ENCODE assay signal across 10 mouse cellular contexts in genomic region chr11:32011867-32012603, GRCm38 (mm10). TPM values are rescaled to one million over a fixed set of nuclear protein-coding genes. Genes with fewer than 3 reads are reported as not detected.
DNase-seq lines count a peak whose midpoint lies in the region; ATAC-seq and TF ChIP-seq lines count a peak whose summit lies in the region.
"Had no signal": no experiment of that assay in that cellular context is flagged by ENCODE, and none has a peak within 500 bp of the region (broad histone marks: within the 10 kb centered on the region; RNA-seq: fewer than 3 reads in every experiment).

No protein-coding gene starts in this region.

- no peak overlapping the region for H3K9ac ChIP-seq in lung, embryonic 15.5 days
- no peak overlapping the region for H3K9ac ChIP-seq in lung, postnatal 0 days (replicated peaks; ENCODE audit: low read depth)
- H3K9ac ChIP-seq in heart, embryonic 12.5 days, result no peak overlapping the region

- no peaks in the 10 kb centered on the region for H3K27me3 ChIP-seq in lung, embryonic 15.5 days
- H3K27me3 ChIP-seq in lung, postnatal 0 days (replicated peaks; ENCODE audit: insufficient read depth, low read length), result no peaks in the 10 kb centered on the region
- H3K27me3 ChIP-seq in heart, embryonic 12.5 days (replicated peaks), result no peaks in the 10 kb centered on the region

- no peaks in the 10 kb centered on the region for H3K36me3 ChIP-seq in lung, embryonic 15.5 days
- H3K36me3 ChIP-seq in lung, postnatal 0 days (ENCODE audit: insufficient read depth, low read length), result no peaks in the 10 kb centered on the region
- H3K36me3 ChIP-seq in heart, embryonic 12.5 days, result no peaks in the 10 kb centered on the region

- TF ChIP-seq EP300 in lung, postnatal 0 days (IDR thresholded peaks at IDR 0.05), result no peak

- peak; percentile 54; the same call in 1 of the 2 replicates for ATAC-seq in lung, embryonic 15.5 days (ENCODE audit: borderline replicate concordance, extremely low read depth, low FRiP score, low TSS enrichment)
- ATAC-seq in common myeloid progenitor, adult 5-6 weeks (replicated peaks; ENCODE audit: low read depth, poor library complexity, severe bottlenecking), result peak; percentile 79
- ATAC-seq in lung, postnatal 0 days, result peak; percentile 30; the same call in 1 of the 2 replicates
- ATAC-seq in heart, embryonic 12.5 days (ENCODE audit: insufficient number of reproducible peaks, low FRiP score), result no peak

- TF ChIP-seq CTCF in lung, adult 2 months (IDR thresholded peaks at IDR 0.05; ENCODE audit: insufficient read depth, low read length), result no peak
- no peak for TF ChIP-seq CTCF in lung, postnatal 0 days (IDR thresholded peaks at IDR 0.05)

- H3K4me1 ChIP-seq in lung, embryonic 15.5 days, result peaks cover 9% of the 10 kb centered on the region
- no peaks in the 10 kb centered on the region for H3K4me1 ChIP-seq in lung, adult 2 months (ENCODE audit: control insufficient read depth, insufficient read depth, low read length)
- no peaks in the 10 kb centered on the region for H3K4me1 ChIP-seq in lung, postnatal 0 days (ENCODE audit: insufficient read depth, low read depth, low read length)
- peaks cover 18% of the 10 kb centered on the region for H3K4me1 ChIP-seq in heart, embryonic 12.5 days (replicated peaks)

- no peak overlapping the region for H3K4me2 ChIP-seq in lung, embryonic 15.5 days
- H3K4me2 ChIP-seq in lung, postnatal 0 days (replicated peaks; ENCODE audit: low read depth, low read length), result no peak overlapping the region
- H3K4me2 ChIP-seq in heart, embryonic 12.5 days, result no peak overlapping the region
- H3K4me2 ChIP-seq: heart, embryonic 11.5 days; liver, embryonic 11.5 days had no signal

- no peak overlapping the region for H3K4me3 ChIP-seq in lung, embryonic 15.5 days
- H3K4me3 ChIP-seq in lung, adult 2 months (replicated peaks; ENCODE audit: extremely low read depth, low read depth, low read length), result no peak overlapping the region
- no peak overlapping the region for H3K4me3 ChIP-seq in lung, postnatal 0 days (ENCODE audit: low read depth, low read length)
- H3K4me3 ChIP-seq in heart, embryonic 12.5 days, result no peak overlapping the region

- no peak for DNase-seq in lung, adult 2 months
- no peak for DNase-seq in lung, postnatal 0 days (ENCODE audit: low spot score)
- DNase-seq in thymus, adult 18-20 months, result peak; percentile 26 to 65
- DNase-seq in heart, adult 11 months, result no peak
- DNase-seq in cerebellum, adult 9-11 months, result no peak

- WGBS in lung, embryonic 15.5 days, result 34% methylated on average over 9 of the region's 9 CpGs
- WGBS in lung, adult 2 months, result 35% methylated on average over 9 of the region's 9 CpGs
- 36% methylated on average over 9 of the region's 9 CpGs for WGBS in lung, postnatal 0 days
- WGBS in heart, embryonic 12.5 days, result 57% methylated on average over 9 of the region's 9 CpGs

- H3K27ac ChIP-seq in lung, embryonic 15.5 days, result peak overlapping the region; percentile 44; the same call in 1 of the 2 replicates
- no peak overlapping the region for H3K27ac ChIP-seq in lung, postnatal 0 days (ENCODE audit: low read length)
- no peak overlapping the region for H3K27ac ChIP-seq in heart, embryonic 12.5 days (ENCODE audit: poor library complexity, severe bottlenecking)

- TF ChIP-seq POLR2A in lung, adult 2 months (IDR thresholded peaks at IDR 0.05; ENCODE audit: borderline replicate concordance, extremely low read depth, low read depth, low read length), result no peak

- H3K9me3 ChIP-seq in lung, embryonic 15.5 days, result no peaks in the 10 kb centered on the region
- H3K9me3 ChIP-seq in lung, postnatal 0 days (ENCODE audit: low read length), result no peaks in the 10 kb centered on the region
- H3K9me3 ChIP-seq in heart, embryonic 12.5 days (replicated peaks), result peaks cover 4% of the 10 kb centered on the region; the same call in 1 of the 2 replicates

RNA-seq across cellular contexts. Expression of gene Nsg2, which starts 11.8 kb away (rescaled TPM):
- polyA plus RNA-seq in lung, embryonic 15.5 days (2015; fragmentation: Nextera tagmentation; extraction: Ambion mirVana), result 1.2 and 2.8 TPM in 2 replicates
- polyA plus RNA-seq in lung, adult 2 months (2012; rRNA removed), result 1.2 and 1.7 TPM in 2 replicates
- total RNA-seq in common myeloid progenitor, adult 5-6 weeks (2017), result 1.8 and 3.1 TPM in 2 replicates
- 0.20 and 0.38 TPM in 2 replicates for polyA plus RNA-seq in lung, postnatal 0 days (2015; fragmentation: Nextera tagmentation; extraction: Ambion mirVana)
- polyA plus RNA-seq in heart, embryonic 12.5 days (2016; fragmentation: Nextera tagmentation; extraction: Ambion mirVana), result 0.73 and 1.0 TPM in 2 replicates

RNA-seq across cellular contexts. Expression of gene 4930524B15Rik, which starts 46.6 kb away (rescaled TPM):
- not detected in 2 replicates for polyA plus RNA-seq in lung, embryonic 15.5 days (2015; fragmentation: Nextera tagmentation; extraction: Ambion mirVana)
- polyA plus RNA-seq in lung, adult 2 months (2012; rRNA removed), result 0.05 and 0.06 TPM in 2 replicates
- total RNA-seq in common myeloid progenitor, adult 5-6 weeks (2017), result not detected in 2 replicates
- polyA plus RNA-seq in lung, postnatal 0 days (2015; fragmentation: Nextera tagmentation; extraction: Ambion mirVana), result 0.07 TPM in 1 of 2 replicates, not detected in the other
- polyA plus RNA-seq in heart, embryonic 12.5 days (2016; fragmentation: Nextera tagmentation; extraction: Ambion mirVana), result 0.12 and 0.22 TPM in 2 replicates
- polyA plus RNA-seq: liver, embryonic 11.5 days had no signal

Comparison
In these comparisons a context has a peak if more than half of its experiments do, and no peak if none do; other contexts are left out.
1. DNase-seq: peak in thymus, adult 18-20 months (2 of 2); none in lung, adult 2 months (single experiment), lung, postnatal 0 days (single experiment), heart, adult 11 months (single experiment) and cerebellum, adult 9-11 months (single experiment).